Mouse (Mus musculus) limb, embryonic 13.5 days (tissue): Measurements from ENCODE around the gene Txk. TPM values are rescaled to one million over a fixed set of nuclear protein-coding genes. Genes with fewer than 3 reads are reported as not detected.

ENCODE experiments used
- ATAC-seq: fragments of 200-750 bp; cut with Nextera tagmentation; 2 replicates; pipeline ENCODE4 v1.8.0; 2017; ENCODE audit warnings: low read depth, moderate number of reproducible peaks, moderate TSS enrichment; ENCODE audit not compliant: low FRiP score
- H3K27ac ChIP-seq: fragments of 300-500 bp; sonication (generic); 2 replicates; pipeline ENCODE4 v1.5.1; 2015; ENCODE audit warnings: inconsistent platforms, mild to moderate bottlenecking, moderate library complexity
- H3K27me3 ChIP-seq: fragments of 300-500 bp; sonication (generic); 2 replicates; pipeline ENCODE4 v1.6.1; 2015; ENCODE audit warnings: mild to moderate bottlenecking, inconsistent platforms
- H3K36me3 ChIP-seq: fragments of 300-500 bp; sonication (generic); 2 replicates; pipeline ENCODE4 v1.6.1; 2015; ENCODE audit warnings: inconsistent platforms, mild to moderate bottlenecking, moderate library complexity
- H3K4me1 ChIP-seq: fragments of 300-500 bp; sonication (generic); 2 replicates; pipeline ENCODE4 v1.6.1; 2015; ENCODE audit warnings: inconsistent platforms
- H3K4me2 ChIP-seq: fragments of 300-500 bp; sonication (generic); replicated peaks from 2 replicates; pipeline ENCODE4 v1.6.1; 2015; ENCODE audit warnings: inconsistent platforms, mild to moderate bottlenecking, moderate library complexity
- H3K4me3 ChIP-seq: fragments of 300-500 bp; sonication (generic); 2 replicates; pipeline ENCODE4 v1.5.1; 2015; ENCODE audit warnings: moderate library complexity, mild to moderate bottlenecking, inconsistent platforms
- H3K9ac ChIP-seq: fragments of 300-500 bp; sonication (generic); 2 replicates; pipeline ENCODE4 v1.6.1; 2015; ENCODE audit warnings: mild to moderate bottlenecking, inconsistent platforms
- H3K9me3 ChIP-seq: fragments of 300-500 bp; sonication (generic); 2 replicates; pipeline ENCODE4 v1.6.1; 2016; ENCODE audit warnings: inconsistent platforms
- WGBS: fragments of 180-500 bp; shearing (Covaris S2); methylation state at CpG from one replicate; pipeline ENCODE4 v1.1.7; 2015; 5-methylcytosine and 5-hydroxymethylcytosine counted together
- polyA plus RNA-seq: library from polyadenylated mRNA; unstranded; fragments of >200 nt; fragmentation: Nextera tagmentation; extraction: Ambion mirVana; gene quantifications from 2 replicates; pipeline ENCODE4 v1.2.1, GENCODE M21; 2015

Txk gene
- polyA plus RNA-seq, 1 experiment from 2014 or later = 0.11 TPM

DNA sequence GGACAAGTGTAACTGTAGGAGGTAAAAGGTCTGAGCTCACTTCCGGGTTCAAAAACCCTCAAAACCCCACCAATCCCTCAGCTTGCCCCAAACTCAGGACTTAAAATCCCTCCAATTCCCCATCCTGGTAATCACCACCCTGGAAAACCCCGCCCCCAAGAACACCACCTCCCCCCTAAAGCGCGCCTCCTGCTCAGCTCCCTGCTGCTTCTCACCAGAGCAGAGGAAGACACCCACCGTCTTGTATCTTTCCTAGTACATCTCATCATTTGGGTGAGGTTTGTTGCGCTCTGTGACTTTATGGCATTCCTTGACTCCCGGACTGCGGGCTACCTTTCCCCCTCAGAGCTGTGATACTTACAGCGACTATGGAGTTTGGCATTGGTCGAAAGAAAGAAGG lies 45.9 kb downstream of the Txk start:
- Histone ChIP-seq H3K9ac (no peak overlapping the region), H3K4me2 (peak overlapping the region; percentile 0; the same call in 1 of the 2 replicates), H3K27ac (no peak overlapping the region), H3K4me1 (no peaks in the 10 kb centered on the region; the same call in 1 of the 2 replicates), H3K27me3 (no peaks in the 10 kb centered on the region), H3K4me3 (no peak overlapping the region), H3K9me3 (peaks cover 8% of the 10 kb centered on the region; the same call in 1 of the 2 replicates), H3K36me3 (no peaks in the 10 kb centered on the region)
- 60% methylated on average over 10 of the region's 10 CpGs for WGBS
- no peak for ATAC-seq

DNA sequence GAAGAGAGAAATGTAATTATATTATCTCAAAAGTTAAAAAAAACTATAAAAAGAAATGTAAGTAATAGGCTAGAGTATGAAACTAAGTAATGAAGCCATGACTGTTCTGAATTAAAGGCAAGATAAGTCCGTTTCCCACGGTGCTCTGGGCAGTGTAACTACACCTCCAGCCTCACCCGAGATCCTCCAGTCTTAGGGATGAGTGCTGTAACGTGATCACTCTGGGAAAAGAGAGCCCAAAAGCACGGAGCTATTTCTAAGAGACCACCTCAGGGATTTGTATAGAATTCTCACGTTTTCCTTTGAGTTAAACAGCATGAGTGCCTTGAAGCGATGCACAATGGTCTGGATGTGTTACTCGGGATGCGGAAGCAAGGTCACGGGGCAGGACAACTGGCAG lies 46.5 kb downstream of the Txk start:
- no peak for ATAC-seq
- Histone ChIP-seq H3K9ac (no peak overlapping the region), H3K27ac (no peak overlapping the region), H3K27me3 (no peaks in the 10 kb centered on the region), H3K9me3 (peaks cover 8% of the 10 kb centered on the region; the same call in 1 of the 2 replicates), H3K4me1 (no peaks in the 10 kb centered on the region; the same call in 1 of the 2 replicates), H3K36me3 (no peaks in the 10 kb centered on the region), H3K4me2 (peak overlapping the region; percentile 0; the same call in 1 of the 2 replicates), H3K4me3 (no peak overlapping the region)
- 44% methylated on average over 10 of the region's 10 CpGs for WGBS

DNA sequence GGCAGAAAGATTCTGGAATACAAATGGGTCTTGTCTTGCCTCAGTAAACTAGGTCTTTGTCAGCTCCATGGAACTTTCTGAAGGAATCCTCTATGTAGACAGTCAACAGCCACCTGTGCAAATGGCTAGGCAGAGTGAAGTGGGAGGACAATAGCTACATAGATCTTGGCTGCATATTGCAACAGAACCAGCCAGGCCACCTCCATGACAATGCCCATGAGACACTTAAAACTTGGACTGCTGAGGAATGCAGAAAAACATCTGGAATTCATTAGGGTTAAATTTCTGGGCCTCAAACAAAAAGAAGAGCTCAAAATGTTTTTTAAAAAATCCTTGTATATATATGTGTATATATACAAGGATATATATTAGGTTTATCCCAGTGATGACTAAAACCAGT lies 50.4 kb downstream of the Txk start:
- Histone ChIP-seq H3K9ac (no peak overlapping the region), H3K36me3 (no peaks in the 10 kb centered on the region), H3K4me3 (no peak overlapping the region), H3K27ac (peak overlapping the region; percentile 73), H3K9me3 (peaks cover 8% of the 10 kb centered on the region; the same call in 1 of the 2 replicates), H3K4me2 (no peak overlapping the region), H3K4me1 (peaks cover 10% of the 10 kb centered on the region; the same call in 1 of the 2 replicates), H3K27me3 (no peaks in the 10 kb centered on the region)
- peak; percentile 80 for ATAC-seq

GRCm38 (mm10) chr5:72699500-72699818 lies 53.1 kb downstream of the Txk start:
- ATAC-seq = no peak
- Histone ChIP-seq H3K9me3 (no peaks in the 10 kb centered on the region), H3K4me1 (peaks cover 10% of the 10 kb centered on the region; the same call in 1 of the 2 replicates), H3K9ac (no peak overlapping the region), H3K4me2 (no peak overlapping the region), H3K27ac (no peak overlapping the region), H3K36me3 (no peaks in the 10 kb centered on the region), H3K27me3 (no peaks in the 10 kb centered on the region), H3K4me3 (no peak overlapping the region)
- 37% methylated on average over 2 of the region's 2 CpGs for WGBS

GRCm38 (mm10) chr5:72698818-72699499 lies 53.6 kb downstream of the Txk start:
- no peak overlapping the region for H3K4me2 ChIP-seq
- no peaks in the 10 kb centered on the region for H3K36me3 ChIP-seq
- H3K9ac ChIP-seq = no peak overlapping the region
- H3K4me3 ChIP-seq = no peak overlapping the region
- 64% methylated on average over 7 of the region's 7 CpGs for WGBS
- no peak overlapping the region for H3K27ac ChIP-seq
- H3K27me3 ChIP-seq = no peaks in the 10 kb centered on the region
- peaks cover 10% of the 10 kb centered on the region; the same call in 1 of the 2 replicates for H3K4me1 ChIP-seq
- no peaks in the 10 kb centered on the region for H3K9me3 ChIP-seq
- no peak for ATAC-seq

DNA sequence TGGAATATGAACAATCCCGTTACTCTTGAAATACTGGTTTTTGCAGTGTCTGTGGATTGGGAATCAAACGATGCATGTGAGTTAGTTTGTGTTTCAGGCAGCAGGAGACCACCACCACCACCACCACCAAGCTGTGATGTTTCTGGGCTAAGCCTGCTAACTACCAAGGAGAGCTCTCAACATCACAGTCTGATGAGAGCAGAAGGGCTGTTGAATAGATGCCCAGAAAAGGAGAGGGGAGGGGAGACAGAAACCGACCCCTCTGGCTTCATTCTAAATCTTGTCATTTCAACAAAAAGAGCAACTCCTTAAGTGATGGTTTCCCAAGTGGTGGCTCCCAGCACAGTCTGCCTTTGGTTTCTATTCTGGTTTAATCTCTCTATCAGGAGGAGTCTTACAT lies 54.2 kb downstream of the Txk start:
- Histone ChIP-seq H3K36me3 (no peaks in the 10 kb centered on the region), H3K9me3 (no peaks in the 10 kb centered on the region), H3K4me1 (peaks cover 10% of the 10 kb centered on the region; the same call in 1 of the 2 replicates), H3K27ac (no peak overlapping the region), H3K4me3 (no peak overlapping the region), H3K27me3 (no peaks in the 10 kb centered on the region), H3K4me2 (no peak overlapping the region), H3K9ac (no peak overlapping the region)
- WGBS = 68% methylated on average over 3 of the region's 3 CpGs
- no peak for ATAC-seq

DNA sequence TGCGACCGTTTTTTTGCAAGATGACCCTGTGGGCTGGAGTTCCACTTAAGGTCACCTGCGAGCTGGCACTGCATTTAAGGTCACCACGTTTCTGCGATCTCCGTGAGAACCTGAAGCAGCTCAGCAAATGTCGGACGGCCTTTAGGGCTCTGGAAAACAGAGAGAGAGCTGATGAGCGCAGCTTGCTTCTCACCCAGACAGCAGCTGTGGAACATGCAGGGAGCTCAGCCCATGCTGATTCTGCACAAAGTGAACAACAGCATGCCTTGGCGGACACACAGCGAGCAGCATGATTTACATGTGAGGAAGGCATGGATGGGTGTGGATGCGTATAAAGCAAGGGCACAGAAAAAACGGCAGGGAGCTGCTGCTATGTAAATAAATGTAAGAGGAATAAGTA lies 56.1 kb downstream of the Txk start:
- no peak overlapping the region for H3K4me2 ChIP-seq
- WGBS = 80% methylated on average over 13 of the region's 13 CpGs
- no peaks in the 10 kb centered on the region for H3K27me3 ChIP-seq
- H3K9ac ChIP-seq = no peak overlapping the region
- no peaks in the 10 kb centered on the region for H3K9me3 ChIP-seq
- no peak overlapping the region for H3K27ac ChIP-seq
- H3K4me1 ChIP-seq = 0 out of 2 replicates have a peak, but pooled peaks cover 10% of the 10 kb centered on the region
- H3K36me3 ChIP-seq = no peaks in the 10 kb centered on the region
- ATAC-seq = no peak
- no peak overlapping the region for H3K4me3 ChIP-seq

DNA sequence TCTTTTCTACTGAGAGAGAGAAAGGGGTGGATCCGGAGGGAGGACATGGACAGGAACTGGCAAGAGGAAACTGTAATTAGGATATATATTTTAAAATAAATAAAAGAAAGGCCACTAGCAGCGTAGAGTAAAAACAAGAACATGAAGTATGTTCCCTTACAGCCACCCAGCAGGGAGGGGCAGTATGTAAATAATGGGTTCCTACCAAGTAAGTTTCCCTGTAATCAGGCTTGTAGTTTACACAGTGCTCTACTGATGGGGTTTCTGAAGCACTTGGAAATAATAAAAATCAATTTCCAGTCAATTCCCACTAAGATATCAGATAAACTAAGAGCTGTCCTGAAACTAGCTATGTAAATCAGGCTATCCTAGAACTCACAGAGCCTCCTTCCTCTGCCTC lies 57.9 kb downstream of the Txk start:
- no peak overlapping the region for H3K27ac ChIP-seq
- H3K9me3 ChIP-seq = no peaks in the 10 kb centered on the region
- ATAC-seq = no peak
- H3K36me3 ChIP-seq = no peaks in the 10 kb centered on the region
- no peak overlapping the region for H3K9ac ChIP-seq
- H3K27me3 ChIP-seq = no peaks in the 10 kb centered on the region
- H3K4me1 ChIP-seq = 0 out of 2 replicates have a peak, but pooled peaks cover 10% of the 10 kb centered on the region
- 84% methylated on average over 2 of the region's 2 CpGs for WGBS
- no peak overlapping the region for H3K4me3 ChIP-seq
- no peak overlapping the region for H3K4me2 ChIP-seq

DNA sequence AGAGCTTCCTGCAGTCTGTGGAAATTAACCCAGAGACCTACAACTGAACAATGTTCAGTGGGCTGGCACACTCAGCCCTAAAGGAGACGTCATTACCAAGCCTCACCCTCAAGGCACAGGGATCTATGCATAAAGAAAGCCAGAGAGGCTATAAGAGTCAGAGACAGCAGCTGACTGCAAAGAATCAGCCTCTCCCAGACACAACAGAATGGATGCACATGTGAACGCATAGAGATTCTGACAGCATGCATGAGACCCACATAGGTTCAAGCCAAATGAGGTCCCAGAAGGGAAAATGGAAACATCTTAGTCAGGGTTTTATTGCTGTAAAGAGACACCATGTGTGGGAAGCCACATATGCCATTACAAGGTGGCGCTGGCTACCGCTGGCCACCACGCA lies 62.1 kb downstream of the Txk start:
- no peaks in the 10 kb centered on the region for H3K9me3 ChIP-seq
- H3K4me1 ChIP-seq = no peaks in the 10 kb centered on the region
- H3K9ac ChIP-seq = no peak overlapping the region
- no peak overlapping the region for H3K27ac ChIP-seq
- H3K27me3 ChIP-seq = no peaks in the 10 kb centered on the region
- no peaks in the 10 kb centered on the region for H3K36me3 ChIP-seq
- WGBS = 90% methylated on average over 5 of the region's 5 CpGs
- H3K4me3 ChIP-seq = no peak overlapping the region
- no peak overlapping the region for H3K4me2 ChIP-seq
- no peak for ATAC-seq

DNA sequence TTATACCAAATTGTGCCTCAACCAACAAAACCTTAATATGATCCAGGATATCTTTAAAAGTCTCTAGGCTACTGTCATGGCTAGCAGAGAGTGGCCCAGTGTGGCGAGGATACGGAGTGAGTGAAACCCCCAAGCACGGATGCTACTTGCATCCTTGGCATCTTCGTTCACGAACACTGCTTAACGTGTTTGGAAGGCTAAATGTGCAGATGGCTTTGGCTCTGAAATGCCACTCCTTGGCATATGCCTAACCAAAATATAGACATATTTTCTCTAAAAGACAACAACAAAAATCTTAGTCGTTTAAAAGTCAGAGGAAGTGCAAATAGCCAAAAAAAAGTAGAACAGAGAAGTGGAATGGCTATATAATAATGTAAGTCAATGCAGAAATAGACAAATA lies 63.0 kb downstream of the Txk start:
- Histone ChIP-seq H3K4me3 (no peak overlapping the region), H3K27ac (no peak overlapping the region), H3K4me2 (no peak overlapping the region), H3K27me3 (no peaks in the 10 kb centered on the region), H3K36me3 (no peaks in the 10 kb centered on the region), H3K4me1 (no peaks in the 10 kb centered on the region), H3K9ac (no peak overlapping the region), H3K9me3 (no peaks in the 10 kb centered on the region)
- 86% methylated on average over 7 of the region's 7 CpGs for WGBS
- no peak for ATAC-seq

DNA sequence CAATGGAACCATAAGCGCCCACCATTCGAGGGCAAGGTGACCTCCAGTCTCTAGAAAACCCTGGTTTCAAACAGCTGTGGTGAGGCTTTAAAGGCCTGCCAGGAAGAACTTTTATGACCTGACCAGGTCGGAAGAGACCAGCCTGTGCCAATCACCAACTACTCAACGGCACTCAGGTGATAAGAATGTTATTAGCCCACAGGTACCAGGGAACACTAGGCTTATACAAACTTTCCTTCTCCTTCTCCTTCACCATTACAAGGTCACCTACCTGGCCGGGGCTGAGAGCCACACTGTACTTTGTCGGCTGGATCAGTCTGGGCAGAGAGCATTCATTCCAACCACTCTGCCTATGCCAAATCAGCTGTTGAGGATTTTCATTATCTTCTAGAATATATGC lies 71.1 kb downstream of the Txk start:
- no peaks in the 10 kb centered on the region for H3K4me1 ChIP-seq
- no peak overlapping the region for H3K27ac ChIP-seq
- H3K9me3 ChIP-seq = 0 out of 2 replicates have a peak, but pooled peaks cover 5% of the 10 kb centered on the region
- H3K4me3 ChIP-seq = no peak overlapping the region
- H3K27me3 ChIP-seq = no peaks in the 10 kb centered on the region
- no peak for ATAC-seq
- WGBS = 77% methylated on average over 6 of the region's 6 CpGs
- no peaks in the 10 kb centered on the region for H3K36me3 ChIP-seq
- H3K9ac ChIP-seq = no peak overlapping the region
- H3K4me2 ChIP-seq = no peak overlapping the region

GRCm38 (mm10) chr5:72674994-72675542 lies 77.5 kb downstream of the Txk start:
- H3K9me3 ChIP-seq = no peaks in the 10 kb centered on the region
- ATAC-seq = no peak
- H3K4me3 ChIP-seq = no peak overlapping the region
- no peaks in the 10 kb centered on the region for H3K4me1 ChIP-seq
- no peaks in the 10 kb centered on the region for H3K36me3 ChIP-seq
- H3K27ac ChIP-seq = no peak overlapping the region
- no peak overlapping the region for H3K9ac ChIP-seq
- no peaks in the 10 kb centered on the region for H3K27me3 ChIP-seq
- 78% methylated on average over 9 of the region's 9 CpGs for WGBS
- no peak overlapping the region for H3K4me2 ChIP-seq
